Mouse (Mus musculus): ENCODE data around the gene Endod1. TPM values are rescaled to one million over a fixed set of nuclear protein-coding genes. Genes with fewer than 3 reads are reported as not detected.

The Endod1 gene
- polyA plus RNA-seq, 1 experiment from 2014 or later, result 6.7 TPM

GRCm38 (mm10) chr9:14314477-14314876 is 66.8 kb downstream of the Endod1 start:
- WGBS, result 92% methylated on average over 7 of the region's 7 CpGs

DNA sequence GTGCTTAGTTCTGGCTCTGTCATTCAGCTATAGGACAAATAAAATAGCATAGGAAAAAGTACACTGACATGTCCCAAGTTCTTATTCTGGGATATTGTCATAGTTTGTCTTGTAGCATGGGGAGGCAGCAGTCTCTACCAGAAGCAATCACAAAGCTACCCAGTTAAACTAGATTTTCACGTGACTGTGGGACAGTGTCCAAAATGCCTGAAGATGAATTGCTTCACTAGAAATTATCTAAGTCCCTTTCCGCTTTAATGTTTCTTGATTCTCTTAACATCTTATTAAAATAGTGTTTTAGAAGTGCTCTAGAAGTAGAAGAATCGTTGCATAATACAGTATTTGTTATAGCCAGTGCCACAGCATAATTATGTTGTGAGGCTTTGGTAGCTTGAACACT is 67.3 kb downstream of the Endod1 start:
- no peaks in the 10 kb centered on the region for H3K27me3 ChIP-seq (ENCODE audit: control insufficient read depth, insufficient read depth, low read length)
- 92% methylated on average over 3 of the region's 3 CpGs for WGBS
- no peak overlapping the region for H3K27ac ChIP-seq (ENCODE audit: low read depth, low read length)
- no peaks in the 10 kb centered on the region for H3K4me1 ChIP-seq (replicated peaks; ENCODE audit: control insufficient read depth, insufficient read depth, low read length)
- no peak overlapping the region for H3K4me2 ChIP-seq (ENCODE audit: low read depth, low read length, severe bottlenecking)
- no peak overlapping the region for H3K9ac ChIP-seq (ENCODE audit: low read length)
- no peaks in the 10 kb centered on the region for H3K9me3 ChIP-seq (ENCODE audit: control insufficient read depth, low read length)
- ATAC-seq (replicated peaks; ENCODE audit: low FRiP score), result no peak
- H3K4me3 ChIP-seq (ENCODE audit: low read depth, low read length), result no peak overlapping the region
- H3K36me3 ChIP-seq (ENCODE audit: control insufficient read depth, insufficient read depth, low read length), result peaks cover 2% of the 10 kb centered on the region; the same call in 1 of the 2 replicates
- no peak for DNase-seq (ENCODE audit: low spot score)

More at GRCm38 (mm10) chr9:14314477-14314876, 66.8 kb downstream of the Endod1 start:
- no peaks in the 10 kb centered on the region for H3K27me3 ChIP-seq (ENCODE audit: control insufficient read depth, insufficient read depth, low read length)
- H3K4me3 ChIP-seq (ENCODE audit: low read depth, low read length), result no peak overlapping the region
- H3K36me3 ChIP-seq (ENCODE audit: control insufficient read depth, insufficient read depth, low read length), result peaks cover 2% of the 10 kb centered on the region; the same call in 1 of the 2 replicates
- DNase-seq (ENCODE audit: low spot score) (no peak), ATAC-seq (replicated peaks; ENCODE audit: low FRiP score) (no peak)
- no peaks in the 10 kb centered on the region for H3K4me1 ChIP-seq (replicated peaks; ENCODE audit: control insufficient read depth, insufficient read depth, low read length)
- H3K27ac ChIP-seq (ENCODE audit: low read depth, low read length), result no peak overlapping the region
- H3K9ac ChIP-seq (ENCODE audit: low read length), result no peak overlapping the region
- no peaks in the 10 kb centered on the region for H3K9me3 ChIP-seq (ENCODE audit: control insufficient read depth, low read length)
- H3K4me2 ChIP-seq (ENCODE audit: low read depth, low read length, severe bottlenecking), result no peak overlapping the region

DNA sequence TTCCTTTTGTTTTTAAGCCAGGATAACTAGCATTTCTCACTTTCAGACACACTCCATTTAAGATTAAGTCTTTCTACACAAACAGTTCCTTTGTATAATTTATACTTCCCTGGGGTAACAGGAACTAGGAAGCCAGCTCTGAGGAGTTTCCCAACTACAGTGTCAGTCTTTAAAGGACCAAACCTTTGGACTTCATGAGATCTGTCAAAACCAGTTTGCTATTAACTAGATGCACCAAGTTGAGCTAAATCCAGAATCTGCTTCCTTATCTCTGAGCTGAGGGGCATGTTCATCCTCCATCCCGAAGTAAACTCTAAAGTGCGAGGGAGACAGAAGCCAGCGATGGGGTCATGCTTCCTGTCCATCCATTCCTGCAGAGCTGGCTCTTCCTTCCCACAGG is 74.0 kb downstream of the Endod1 start:
- DNase-seq (ENCODE audit: low spot score) (no peak), ATAC-seq (replicated peaks; ENCODE audit: low FRiP score) (no peak)
- H3K36me3 ChIP-seq (ENCODE audit: control insufficient read depth, insufficient read depth, low read length), result no peaks in the 10 kb centered on the region
- H3K4me2 ChIP-seq (ENCODE audit: low read depth, low read length, severe bottlenecking), result no peak overlapping the region
- H3K4me1 ChIP-seq (replicated peaks; ENCODE audit: control insufficient read depth, insufficient read depth, low read length), result no peaks in the 10 kb centered on the region; the same call in 1 of the 2 replicates
- no peak overlapping the region for H3K9ac ChIP-seq (ENCODE audit: low read length)
- no peaks in the 10 kb centered on the region for H3K9me3 ChIP-seq (ENCODE audit: control insufficient read depth, low read length)
- H3K27ac ChIP-seq (ENCODE audit: low read depth, low read length), result no peak overlapping the region
- H3K27me3 ChIP-seq (ENCODE audit: control insufficient read depth, insufficient read depth, low read length), result no peaks in the 10 kb centered on the region
- H3K4me3 ChIP-seq (ENCODE audit: low read depth, low read length), result no peak overlapping the region
- WGBS, result 96% methylated on average over 3 of the region's 3 CpGs

DNA sequence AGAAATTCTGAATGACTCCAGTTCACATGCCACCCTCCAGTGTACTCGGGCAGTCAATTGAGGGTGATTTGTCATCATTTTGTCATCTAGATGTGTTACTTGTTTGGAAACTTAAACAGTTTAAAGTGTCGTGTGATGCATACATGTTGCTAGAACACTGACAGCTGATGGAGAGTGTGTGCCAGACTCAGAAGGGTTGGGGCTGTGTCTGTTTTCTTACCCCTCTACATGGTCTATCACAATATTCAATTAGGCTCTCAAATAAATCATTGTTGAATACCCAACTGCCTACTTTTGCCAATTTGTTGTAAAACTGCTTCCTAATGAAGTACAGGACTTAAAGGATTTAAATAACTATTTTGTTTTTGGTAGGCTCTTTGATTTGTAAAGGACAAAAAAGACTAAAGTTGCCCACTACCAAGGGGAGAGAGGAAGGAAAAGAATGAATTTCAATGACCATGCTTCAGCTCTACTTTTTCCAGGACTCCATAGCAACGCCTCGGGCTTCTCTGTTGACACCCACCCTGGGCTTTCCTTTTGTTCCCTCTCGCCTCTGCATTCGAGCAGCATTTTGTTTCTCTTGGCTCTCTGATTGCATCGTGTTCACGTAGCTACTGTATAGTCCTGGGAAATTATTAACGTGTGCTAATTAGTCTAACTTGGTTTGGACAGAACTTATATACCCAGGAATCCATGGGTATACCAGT is 76.9 kb downstream of the Endod1 start:
- no peak overlapping the region for H3K4me3 ChIP-seq (ENCODE audit: low read depth, low read length)
- H3K27ac ChIP-seq (ENCODE audit: low read depth, low read length), result no peak overlapping the region
- H3K4me1 ChIP-seq (replicated peaks; ENCODE audit: control insufficient read depth, insufficient read depth, low read length), result no peaks in the 10 kb centered on the region; the same call in 1 of the 2 replicates
- H3K27me3 ChIP-seq (ENCODE audit: control insufficient read depth, insufficient read depth, low read length), result no peaks in the 10 kb centered on the region
- WGBS, result 41% methylated on average over 9 of the region's 9 CpGs
- no peak overlapping the region for H3K9ac ChIP-seq (ENCODE audit: low read length)
- peak; percentile 80 for ATAC-seq (replicated peaks; ENCODE audit: low FRiP score)
- DNase-seq (ENCODE audit: low spot score), result no peak
- no peaks in the 10 kb centered on the region for H3K9me3 ChIP-seq (ENCODE audit: control insufficient read depth, low read length)
- H3K4me2 ChIP-seq (ENCODE audit: low read depth, low read length, severe bottlenecking), result no peak overlapping the region
- no peaks in the 10 kb centered on the region for H3K36me3 ChIP-seq (ENCODE audit: control insufficient read depth, insufficient read depth, low read length)

Other genes with a start within 250 kb of the Endod1 start
- gene Sesn3, start 106.4 kb downstream of the Endod1 start, polyA plus RNA-seq (2014; fragmentation: Nextera tagmentation; extraction: Ambion mirVana), result 22.9 and 26.6 TPM in 2 replicates
- 0.33 TPM in 1 of 2 replicates, not detected in the other for gene Kdm4d, start 119.0 kb upstream of the Endod1 start, polyA plus RNA-seq (2014; fragmentation: Nextera tagmentation; extraction: Ambion mirVana)
- gene Cwc15, start 119.1 kb upstream of the Endod1 start, polyA plus RNA-seq (2014; fragmentation: Nextera tagmentation; extraction: Ambion mirVana), result 172 and 203 TPM in 2 replicates